Mouse (Mus musculus) heart, embryonic 16.5 days (tissue): ENCODE measurements around the gene Cars. TPM values are rescaled to one million over a fixed set of nuclear protein-coding genes. Genes with fewer than 3 reads are reported as not detected.
"Not testable (repeated sequence)": the region's sequence is repeated elsewhere in the genome, so short reads cannot be mapped to it uniquely, and the experiment has no call there.

Experiments used
- ATAC-seq: fragments of 200-750 bp; cut with Nextera tagmentation; replicated peaks from 2 replicates; pipeline ENCODE4 v1.8.0; 2017; ENCODE audit warnings: moderate number of reproducible peaks; ENCODE audit not compliant: insufficient read depth, low FRiP score; ENCODE audit errors: extremely low read depth
- H3K27ac ChIP-seq: fragments of 300-500 bp; sonication (generic); 2 replicates; pipeline ENCODE4 v1.5.1; 2014; ENCODE audit warnings: mild to moderate bottlenecking, low read length, control low read depth, moderate library complexity
- H3K27me3 ChIP-seq: fragments of 300-500 bp; sonication (generic); 2 replicates; pipeline ENCODE4 v1.6.1; 2014; ENCODE audit warnings: low read length, mixed read lengths; ENCODE audit not compliant: control insufficient read depth, insufficient read depth
- H3K36me3 ChIP-seq: fragments of 300-500 bp; sonication (generic); 2 replicates; pipeline ENCODE4 v1.6.1; 2014; ENCODE audit not compliant: control insufficient read depth, insufficient read depth
- H3K4me1 ChIP-seq: fragments of 300-500 bp; sonication (generic); 2 replicates; pipeline ENCODE4 v1.6.1; 2014; ENCODE audit warnings: low read length, mixed read lengths; ENCODE audit not compliant: control insufficient read depth, insufficient read depth
- H3K4me2 ChIP-seq: fragments of 300-500 bp; sonication (generic); 2 replicates; pipeline ENCODE4 v1.6.1; 2014; ENCODE audit warnings: low read depth, mild to moderate bottlenecking, control low read depth, low read length
- H3K4me3 ChIP-seq: fragments of 300-500 bp; sonication (generic); 2 replicates; pipeline ENCODE4 v1.5.1; 2014; ENCODE audit warnings: mild to moderate bottlenecking, control low read depth, low read length
- H3K9ac ChIP-seq: fragments of 300-500 bp; sonication (generic); 2 replicates; pipeline ENCODE4 v1.6.1; 2014; ENCODE audit warnings: low read length, control low read depth
- H3K9me3 ChIP-seq: fragments of 300-500 bp; sonication (generic); replicated peaks from 2 replicates; pipeline ENCODE4 v1.6.1; 2016; ENCODE audit warnings: low read length; ENCODE audit not compliant: control insufficient read depth
- WGBS: fragments of 180-500 bp; shearing (Covaris S2); extraction: QIAGEN DNeasy Blood & Tissue Kit; methylation state at CpG from one replicate; pipeline ENCODE4 v1.1.7; 2014; 5-methylcytosine and 5-hydroxymethylcytosine counted together
- polyA plus RNA-seq: library from polyadenylated mRNA; unstranded; fragments of >200 nt; fragmentation: Nextera tagmentation; extraction: Ambion mirVana; gene quantifications from 2 replicates; pipeline ENCODE4 v1.2.1, GENCODE M21; 2015

Cars gene
- polyA plus RNA-seq, result 35.0 and 36.7 TPM in 2 replicates

GRCm38 (mm10) chr7:143599428-143600230 is at the start of gene Cars:
Cars (minus strand) TSS chr7:143600090.
- Histone ChIP-seq H3K9me3 (no peaks in the 10 kb centered on the region), H3K27me3 (no peaks in the 10 kb centered on the region), H3K9ac (peak within 1 kb of the TSS; percentile 84), H3K36me3 (no peaks in the 10 kb centered on the region), H3K27ac (0 out of 2 replicates have a peak within 1 kb of the TSS, but pooled peaks have one; percentile 29), H3K4me3 (peak within 1 kb of the TSS; percentile 85), H3K4me1 (peaks cover 14% of the 10 kb centered on the region), H3K4me2 (peak within 1 kb of the TSS; percentile 74)
- WGBS, result 2% methylated on average over 35 of the region's 35 CpGs
- ATAC-seq, result peak; percentile 97

DNA sequence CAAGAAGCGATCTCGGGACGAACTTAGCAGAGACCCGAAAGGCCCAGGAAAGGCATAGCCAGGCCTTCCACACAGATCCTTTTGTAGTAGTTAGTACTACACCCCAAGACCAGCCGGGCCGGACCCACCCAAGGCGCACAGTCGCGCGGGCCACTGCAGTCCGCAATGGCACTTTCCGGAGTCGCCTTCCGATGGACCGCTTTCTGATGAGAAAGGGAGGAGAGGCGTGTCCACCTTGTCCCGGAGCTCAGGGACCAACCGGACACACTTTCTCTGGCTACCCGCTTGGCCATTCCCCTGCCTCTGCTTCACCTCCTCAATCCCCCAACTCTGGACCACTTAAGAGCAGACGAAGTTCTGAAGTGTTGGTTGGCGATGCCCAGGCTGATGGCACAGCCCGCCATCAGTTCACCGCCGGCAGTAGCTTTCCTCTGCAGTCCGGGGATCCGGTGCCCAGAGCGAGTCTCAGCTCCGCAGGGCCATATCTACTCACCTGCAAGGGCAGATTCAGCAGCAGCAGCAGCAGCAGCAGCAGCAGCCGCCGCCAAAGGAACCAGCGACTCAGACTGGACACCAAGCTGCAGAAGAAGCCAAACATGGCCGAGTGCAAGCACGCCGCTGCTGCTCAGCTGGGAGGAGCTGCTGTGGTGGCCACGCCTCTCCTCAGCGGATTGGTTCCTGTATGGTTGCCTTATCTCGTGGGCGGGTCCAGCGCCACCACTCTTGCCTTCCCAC is 49.3 kb upstream of the Cars start, which contains the start of gene Tnfrsf22:
TSS of gene Tnfrsf22 (minus strand) at position 628 of the 735 bp plus-strand sequence.
- no peaks in the 10 kb centered on the region for H3K36me3 ChIP-seq
- peak; percentile 92 for ATAC-seq
- WGBS, result 5% methylated on average over 39 of the region's 39 CpGs
- H3K4me2 ChIP-seq, result peak within 1 kb of the TSS; percentile 98
- no peaks in the 10 kb centered on the region for H3K9me3 ChIP-seq
- peak within 1 kb of the TSS; percentile 70 for H3K4me3 ChIP-seq
- no peaks in the 10 kb centered on the region for H3K4me1 ChIP-seq
- H3K27me3 ChIP-seq, result no peaks in the 10 kb centered on the region
- peak within 1 kb of the TSS; percentile 69 for H3K9ac ChIP-seq
- H3K27ac ChIP-seq, result no peak within 1 kb of the TSS

GRCm38 (mm10) chr7:143643949-143644348 is 44.1 kb upstream of the Cars start:
- H3K9me3 ChIP-seq, H3K27ac ChIP-seq, H3K36me3 ChIP-seq, H3K4me1 ChIP-seq, H3K9ac ChIP-seq, H3K4me2 ChIP-seq, ATAC-seq, H3K4me3 ChIP-seq, H3K27me3 ChIP-seq: not testable (repeated sequence)
- 73% methylated on average over 2 of the region's 2 CpGs for WGBS

DNA sequence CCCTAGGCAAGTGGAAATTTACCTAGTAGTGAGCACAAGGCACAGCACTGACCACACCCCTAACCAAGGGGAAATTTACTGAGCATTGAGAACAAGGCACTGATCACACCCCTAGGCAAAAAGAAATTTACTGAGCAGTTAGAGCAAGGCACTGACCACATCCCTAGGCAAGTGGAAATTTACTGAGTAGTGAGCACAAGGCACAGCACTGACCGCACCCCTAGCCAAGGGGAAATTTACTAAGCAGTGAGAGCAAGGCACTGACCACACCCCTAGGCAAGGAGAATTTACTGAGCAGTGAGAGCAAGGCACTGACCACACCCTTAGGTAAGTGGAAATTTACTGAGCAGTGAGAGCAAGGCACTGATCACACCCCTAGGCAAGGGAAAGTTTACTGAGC is 36.8 kb upstream of the Cars start:
- Histone ChIP-seq H3K27ac (no peak overlapping the region), H3K9ac (no peak overlapping the region), H3K27me3 (no peaks in the 10 kb centered on the region), H3K9me3 (no peaks in the 10 kb centered on the region; the same call in 1 of the 2 replicates), H3K4me3 (no peak overlapping the region), H3K4me1 (no peaks in the 10 kb centered on the region), H3K36me3 (no peaks in the 10 kb centered on the region), H3K4me2 (no peak overlapping the region)
- 96% methylated on average over 1 of the region's 1 CpGs for WGBS
- no peak for ATAC-seq

DNA sequence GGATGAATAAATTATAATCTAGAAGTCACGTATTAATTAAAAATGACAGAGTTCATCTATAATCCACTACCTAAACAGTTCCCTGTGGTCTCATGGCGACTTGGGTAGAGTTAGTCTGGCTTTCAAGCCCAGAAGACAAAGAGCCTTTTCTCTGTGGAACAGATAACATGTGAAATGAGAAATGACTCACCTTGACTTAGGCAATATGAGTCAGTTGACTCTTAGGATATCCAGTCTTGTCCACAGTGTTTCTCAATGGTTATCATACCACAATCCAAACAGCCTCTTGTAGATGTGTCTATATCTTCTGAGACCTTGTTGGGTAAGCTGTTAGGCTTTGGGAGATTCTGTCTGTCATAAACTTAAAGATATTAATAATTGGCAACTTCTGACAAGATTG is 31.6 kb upstream of the Cars start:
- H3K36me3 ChIP-seq, result no peaks in the 10 kb centered on the region
- H3K27ac ChIP-seq, result no peak overlapping the region
- no peak overlapping the region for H3K9ac ChIP-seq
- 57% methylated on average over 2 of the region's 2 CpGs for WGBS
- H3K4me1 ChIP-seq, result no peaks in the 10 kb centered on the region
- no peak overlapping the region for H3K4me3 ChIP-seq
- H3K27me3 ChIP-seq, result no peaks in the 10 kb centered on the region
- no peaks in the 10 kb centered on the region; the same call in 1 of the 2 replicates for H3K9me3 ChIP-seq
- no peak for ATAC-seq
- H3K4me2 ChIP-seq, result no peak overlapping the region

- H3K27me3 ChIP-seq, result no peaks in the 10 kb centered on the region
- no peak overlapping the region for H3K27ac ChIP-seq
- H3K9me3 ChIP-seq, result no peaks in the 10 kb centered on the region; the same call in 1 of the 2 replicates
- no peaks in the 10 kb centered on the region for H3K4me1 ChIP-seq
- H3K36me3 ChIP-seq, result no peaks in the 10 kb centered on the region
- H3K9ac ChIP-seq, result no peak overlapping the region
- H3K4me2 ChIP-seq, result no peak overlapping the region
- no peak overlapping the region for H3K4me3 ChIP-seq
- 21% methylated on average over 1 of the region's 1 CpGs for WGBS
- no peak for ATAC-seq
Observed at GRCm38 (mm10) chr7:143629501-143629900, 29.6 kb upstream of the Cars start.

- Histone ChIP-seq H3K4me1 (no peaks in the 10 kb centered on the region), H3K27me3 (no peaks in the 10 kb centered on the region), H3K9me3 (no peaks in the 10 kb centered on the region; the same call in 1 of the 2 replicates), H3K9ac (peak within 1 kb of the TSS; percentile 25; the same call in 1 of the 2 replicates), H3K4me3 (no peak within 1 kb of the TSS), H3K27ac (no peak within 1 kb of the TSS; the same call in 1 of the 2 replicates), H3K36me3 (no peaks in the 10 kb centered on the region), H3K4me2 (peak within 1 kb of the TSS; percentile 37)
- ATAC-seq, result no peak
- WGBS, result 77% methylated on average over 1 of the region's 1 CpGs
Observed at GRCm38 (mm10) chr7:143628540-143628939, 28.6 kb upstream of the Cars start, which contains the start of gene Tnfrsf26. Tnfrsf26 (minus strand) TSS chr7:143628722.

DNA sequence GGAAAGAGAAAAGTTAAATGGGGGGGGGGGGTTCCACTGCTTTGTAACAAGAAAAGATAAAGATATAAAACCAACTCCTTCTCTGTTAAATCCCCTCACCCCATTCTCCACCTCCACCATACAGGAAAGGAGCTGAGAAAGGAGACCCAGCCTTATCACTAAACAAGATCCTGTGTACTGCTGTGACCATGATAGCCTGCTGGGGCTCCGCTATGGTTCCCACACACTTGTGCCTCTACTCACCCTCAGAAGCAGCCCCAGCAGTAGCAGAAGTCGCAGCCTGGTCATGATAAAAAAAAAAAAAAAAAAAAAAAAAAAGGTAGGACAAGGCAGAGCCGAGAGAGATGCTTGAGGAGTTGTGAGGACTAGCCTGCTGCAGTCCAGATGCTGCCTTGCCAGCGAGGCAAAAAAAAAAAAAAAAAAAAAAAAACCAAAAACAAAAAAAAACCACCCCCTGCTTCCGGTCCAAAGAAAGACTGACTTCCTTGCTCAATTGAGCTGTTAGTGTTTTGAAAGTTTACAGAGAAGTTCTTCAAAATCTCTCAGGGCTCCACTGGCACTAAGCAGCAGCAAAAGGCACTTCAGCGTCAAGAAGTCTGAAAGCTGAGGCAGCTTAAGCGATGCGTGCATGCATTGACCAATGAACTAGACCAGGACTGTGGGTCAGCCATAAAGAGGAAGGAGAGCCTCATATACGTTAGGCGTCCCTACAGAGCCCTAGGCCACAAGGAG is 27.8 kb upstream of the Cars start:
- Histone ChIP-seq H3K9me3 (no peaks in the 10 kb centered on the region), H3K4me3 (no peak overlapping the region), H3K36me3 (no peaks in the 10 kb centered on the region), H3K9ac (peak overlapping the region; percentile 25; the same call in 1 of the 2 replicates), H3K27ac (no peak overlapping the region; the same call in 1 of the 2 replicates), H3K27me3 (no peaks in the 10 kb centered on the region), H3K4me1 (no peaks in the 10 kb centered on the region), H3K4me2 (peak overlapping the region; percentile 20)
- no peak for ATAC-seq
- 36% methylated on average over 10 of the region's 10 CpGs for WGBS
